Mouse (Mus musculus) small intestine, adult 2 months (tissue): ENCODE results near the gene Cebpzos.

Experiments used
- CTCF ChIP-seq: fragments of 200-500 bp; IDR thresholded peaks from 2 replicates; pipeline ENCODE4 v1.5.1; 2012; ENCODE audit warnings: low read depth, mild to moderate bottlenecking, control low read depth, inconsistent platforms, low read length, moderate library complexity, mixed read lengths; ENCODE audit not compliant: insufficient replicate concordance, insufficient read length; ENCODE audit errors: extremely low read depth
- POLR2A ChIP-seq: fragments of 200-500 bp; IDR thresholded peaks from 2 replicates; pipeline ENCODE4 v1.6.1; 2012; ENCODE audit warnings: low read depth, mild to moderate bottlenecking, control low read depth, inconsistent platforms, low read length, moderate library complexity

DNA sequence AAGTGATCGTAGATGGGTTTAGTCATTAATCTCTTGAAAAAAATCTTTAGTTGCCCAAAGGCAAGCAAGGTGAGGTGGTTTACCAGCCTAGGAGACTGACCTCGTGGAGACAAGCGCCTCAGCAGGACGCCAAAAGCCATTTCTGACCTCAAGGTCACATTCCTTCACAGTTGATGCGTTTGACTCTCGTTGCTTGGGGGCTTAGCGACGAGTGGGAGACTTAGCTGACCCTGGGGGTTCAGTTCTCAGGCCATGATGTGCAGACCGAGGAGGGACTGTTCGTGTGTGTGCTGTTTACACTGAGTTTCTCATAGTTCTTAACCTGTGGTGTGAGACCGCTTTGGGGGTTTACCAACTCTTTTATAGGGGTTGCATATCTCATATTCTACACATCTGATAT, 26.3 kb downstream of the Cebpzos start:
- TF ChIP-seq CTCF: no peak
- TF ChIP-seq POLR2A: no peak
